Mouse (Mus musculus) MEL (cell line): Measurements from ENCODE around the gene Sdhc. TPM values are rescaled to one million over a fixed set of nuclear protein-coding genes. Genes with fewer than 3 reads are reported as not detected.

ENCODE experiments used
- DNase-seq: peaks from one replicate; pipeline ENCODE4 v3.0.0; 2011; ENCODE audit warnings: low read depth, low spot score
- H3K27ac ChIP-seq: 2 replicates; pipeline ENCODE4 v1.5.1; 2012; ENCODE audit warnings: low read depth, mild to moderate bottlenecking, control low read depth, low read length, moderate library complexity; ENCODE audit not compliant: control insufficient read depth
- H3K27me3 ChIP-seq, 2 experiments: fragments of 150-350 bp in 1 of 2; sonication (generic) in 1 of 2; 2 replicates each; pipeline ENCODE4 v1.6.1; 2012; ENCODE audit warnings: low read length in 2 of 2, mild to moderate bottlenecking in 2 of 2, improper control_type of control experiment in 1 of 2, moderate library complexity in 1 of 2; ENCODE audit not compliant: insufficient read depth in 2 of 2, control insufficient read depth in 1 of 2
- H3K36me3 ChIP-seq, 2 experiments: 2 replicates each; pipeline ENCODE4 v1.6.1; 2012 to 2014; ENCODE audit warnings: low read length in 2 of 2, improper control_type of control experiment in 1 of 2, inconsistent platforms in 1 of 2, mild to moderate bottlenecking in 1 of 2; ENCODE audit not compliant: insufficient read depth in 2 of 2, control insufficient read depth in 1 of 2
- H3K4me1 ChIP-seq, 2 experiments: fragments of 150-350 bp in 1 of 2; sonication (generic) in 1 of 2; 2 replicates each; pipeline ENCODE4 v1.6.1; 2012; ENCODE audit warnings: low read length in 2 of 2, improper control_type of control experiment in 1 of 2, mild to moderate bottlenecking in 1 of 2; ENCODE audit not compliant: insufficient read depth in 2 of 2, control insufficient read depth in 1 of 2
- H3K4me3 ChIP-seq, 2 experiments: fragments of 150-350 bp in 1 of 2; sonication (generic) in 1 of 2; 2 replicates each; pipeline ENCODE4 v1.5.1; 2012; ENCODE audit warnings: low read depth in 2 of 2, low read length in 2 of 2, mild to moderate bottlenecking in 2 of 2, moderate library complexity in 2 of 2, control low read depth in 1 of 2, improper control_type of control experiment in 1 of 2; ENCODE audit not compliant: control insufficient read depth in 1 of 2, insufficient read depth in 1 of 2
- H3K79me2 ChIP-seq: 2 replicates; pipeline ENCODE4 v1.6.1; 2012; ENCODE audit warnings: mild to moderate bottlenecking, low read length, moderate library complexity; ENCODE audit not compliant: control insufficient read depth, poor library complexity, insufficient read depth
- H3K9ac ChIP-seq: 2 replicates; pipeline ENCODE4 v1.6.1; 2012; ENCODE audit warnings: low read depth, mild to moderate bottlenecking, control low read depth, low read length, moderate library complexity; ENCODE audit not compliant: control insufficient read depth, poor library complexity, severe bottlenecking
- H3K9me3 ChIP-seq: fragments of 150-350 bp; sonication (generic); replicated peaks from 2 replicates; pipeline ENCODE4 v1.6.1; 2012; ENCODE audit warnings: mild to moderate bottlenecking, low read length, improper control_type of control experiment, moderate library complexity; ENCODE audit not compliant: insufficient read depth
- CHD2 ChIP-seq: IDR thresholded peaks from 2 replicates; pipeline ENCODE4 v1.6.1; 2011; ENCODE audit warnings: low read length, improper control_type of control experiment
- CTCF ChIP-seq, 3 experiments: IDR thresholded peaks in 2 of 3; conservative IDR thresholded peaks in 1 of 3; 2 replicates each; pipeline ENCODE4 v1.5.1; 2011 to 2012; ENCODE audit warnings: low read length in 3 of 3, low read depth in 2 of 3, mild to moderate bottlenecking in 2 of 3, improper control_type of control experiment in 1 of 3, inconsistent platforms in 1 of 3, mixed read lengths in 1 of 3, moderate library complexity in 1 of 3; ENCODE audit not compliant: control insufficient read depth in 1 of 3, insufficient read depth in 1 of 3, poor library complexity in 1 of 3, severe bottlenecking in 1 of 3
- E2F4 ChIP-seq: IDR thresholded peaks from 2 replicates; pipeline ENCODE4 v1.6.1; 2011; ENCODE audit warnings: low read depth, low read length, improper control_type of control experiment, borderline replicate concordance
- GATA1 ChIP-seq: IDR thresholded peaks from 2 replicates; pipeline ENCODE4 v1.6.1; 2011; ENCODE audit warnings: low read depth, low read length, improper control_type of control experiment
- HCFC1 ChIP-seq: IDR thresholded peaks from 2 replicates; pipeline ENCODE4 v1.6.1; 2012; ENCODE audit warnings: low read depth, mild to moderate bottlenecking, inconsistent platforms, low read length, improper control_type of control experiment, moderate library complexity
- MAX ChIP-seq: IDR thresholded peaks from 2 replicates; pipeline ENCODE4 v1.6.1; 2011; ENCODE audit warnings: low read length, improper control_type of control experiment
- MEF2A ChIP-seq: IDR thresholded peaks from 2 replicates; pipeline ENCODE4 v1.6.1; 2014; ENCODE audit warnings: low read depth, mild to moderate bottlenecking, inconsistent platforms, low read length, improper control_type of control experiment; ENCODE audit not compliant: poor library complexity, insufficient replicate concordance, severe bottlenecking; ENCODE audit errors: extremely low read depth
- MYB ChIP-seq: IDR thresholded peaks from 2 replicates; pipeline ENCODE4 v1.6.1; 2011; ENCODE audit warnings: mild to moderate bottlenecking, low read depth, low read length, improper control_type of control experiment
- NELFE ChIP-seq: IDR thresholded peaks from 2 replicates; pipeline ENCODE4 v1.6.1; 2011; ENCODE audit warnings: low read depth, low read length, improper control_type of control experiment
- POLR2AphosphoS2 ChIP-seq: IDR thresholded peaks from 2 replicates; pipeline ENCODE4 v1.6.1; 2011; ENCODE audit warnings: low read length, improper control_type of control experiment
- POLR2AphosphoS5 ChIP-seq: IDR thresholded peaks from 2 replicates; pipeline ENCODE4 v1.6.1; 2012; ENCODE audit warnings: low read depth, borderline replicate concordance, mild to moderate bottlenecking, inconsistent platforms, low read length, moderate library complexity, mixed read lengths
- SMC3 ChIP-seq: IDR thresholded peaks from 2 replicates; pipeline ENCODE4 v1.6.1; 2011; ENCODE audit warnings: low read depth, low read length, improper control_type of control experiment
- UBTF ChIP-seq: IDR thresholded peaks from 2 replicates; pipeline ENCODE4 v1.6.1; 2012; ENCODE audit warnings: low read depth, mild to moderate bottlenecking, inconsistent platforms, low read length, improper control_type of control experiment, moderate library complexity, borderline replicate concordance; ENCODE audit not compliant: insufficient read depth
- USF1 ChIP-seq: IDR thresholded peaks from 2 replicates; pipeline ENCODE4 v1.6.1; 2014; ENCODE audit warnings: low read depth, mild to moderate bottlenecking, inconsistent platforms, low read length, improper control_type of control experiment, moderate library complexity
- USF2 ChIP-seq, 2 experiments: IDR thresholded peaks; 2 replicates each; pipeline ENCODE4 v1.6.1; 2011 to 2012; ENCODE audit warnings: improper control_type of control experiment in 2 of 2, low read length in 2 of 2, borderline replicate concordance in 1 of 2, inconsistent platforms in 1 of 2, low read depth in 1 of 2, mild to moderate bottlenecking in 1 of 2; ENCODE audit not compliant: insufficient read depth in 1 of 2
- ZC3H11A ChIP-seq: IDR thresholded peaks from 2 replicates; pipeline ENCODE4 v1.6.1; 2012; ENCODE audit warnings: low read depth, mild to moderate bottlenecking, inconsistent platforms, low read length, improper control_type of control experiment
- ZMIZ1 ChIP-seq: IDR thresholded peaks from 2 replicates; pipeline ENCODE4 v1.6.1; 2012; ENCODE audit warnings: low read depth, mild to moderate bottlenecking, inconsistent platforms, low read length, improper control_type of control experiment, moderate library complexity
- polyA plus RNA-seq, 2 experiments: library from polyadenylated mRNA; stranded (reverse) in 1 of 2; unstranded in 1 of 2; fragments of >175 nt in 1 of 2; fragments of >200 nt in 1 of 2; gene quantifications; 2 replicates each; pipeline versions ENCODE4 v1.2.1 to v1.2.4; 2012; ENCODE audit warnings: low replicate concordance in 2 of 2, low read depth in 1 of 2; ENCODE audit not compliant: insufficient read length in 2 of 2, insufficient read depth in 1 of 2, missing spikeins in 1 of 2
- total RNA-seq: library from RNA; depleted of rRNA; stranded (reverse); fragments of 300-350 nt; gene quantifications from 2 replicates; pipeline ENCODE4 v1.2.3, GENCODE M21; 2012

The Sdhc gene
- total and polyA plus RNA-seq, 3 experiments, result 79.4 to 224 TPM; not detected in 1

GRCm38 (mm10) chr1:171135600-171135999 lies 14.8 kb downstream of the Sdhc start:
- peaks cover 0 to 14% of the 10 kb centered on the region in 2 experiments; a peak in 2 of 4 replicates for H3K36me3 ChIP-seq
- H3K9ac ChIP-seq, result no peak overlapping the region
- no peaks in the 10 kb centered on the region for H3K4me1 ChIP-seq
- TF ChIP-seq CTCF (IDR thresholded peaks at IDR 0.05 in 2 of 3, conservative IDR thresholded peaks at IDR 0.05 in 1 of 3; ENCODE audit: control insufficient read depth in 1 of 3, insufficient read depth in 1 of 3, low read depth in 2 of 3, low read length in 3 of 3, poor library complexity in 1 of 3, severe bottlenecking in 1 of 3) (no peak), NELFE (no peak), POLR2AphosphoS5 (no peak), USF2 (IDR thresholded peaks at IDR 0.05; ENCODE audit: borderline replicate concordance in 1 of 2, insufficient read depth in 1 of 2, low read depth in 1 of 2, low read length in 2 of 2) (no peak), UBTF (no peak), USF1 (no peak), ZC3H11A (no peak), HCFC1 (no peak), SMC3 (no peak), ZMIZ1 (no peak), E2F4 (no peak), MAX (no peak), MYB (no peak), GATA1 (no peak)
- no peak overlapping the region for H3K4me3 ChIP-seq
- no peaks in the 10 kb centered on the region for H3K9me3 ChIP-seq
- H3K27me3 ChIP-seq, result no peaks in the 10 kb centered on the region
- no peak overlapping the region for H3K27ac ChIP-seq
- no peaks in the 10 kb centered on the region for H3K79me2 ChIP-seq
- no peak for DNase-seq

- Histone ChIP-seq H3K4me1 (no peaks in the 10 kb centered on the region), H3K27ac (no peak overlapping the region), H3K27me3 (no peaks in the 10 kb centered on the region), H3K36me3 (peaks cover 0 to 12% of the 10 kb centered on the region in 2 experiments; a peak in 2 of 4 replicates), H3K9me3 (no peaks in the 10 kb centered on the region), H3K79me2 (no peaks in the 10 kb centered on the region), H3K9ac (no peak overlapping the region), H3K4me3 (no peak overlapping the region)
- DNase-seq, result no peak
- TF ChIP-seq POLR2AphosphoS2 (no peak), UBTF (no peak), CHD2 (no peak), SMC3 (no peak), MEF2A (no peak), USF2 (IDR thresholded peaks at IDR 0.05; ENCODE audit: borderline replicate concordance in 1 of 2, insufficient read depth in 1 of 2, low read depth in 1 of 2, low read length in 2 of 2) (no peak), POLR2AphosphoS5 (no peak)
These were observed 19.4 kb downstream of the Sdhc start for GRCm38 (mm10) chr1:171130971-171131370.
